Comparison of ENCODE assay signal across 9 mouse cellular contexts in genomic region chr4:97871770-97872439, GRCm38 (mm10).
DNase-seq lines count a peak whose midpoint lies in the region; ATAC-seq and TF ChIP-seq lines count a peak whose summit lies in the region.
"Had no signal": no experiment of that assay in that cellular context is flagged by ENCODE, and none has a peak within 500 bp of the region (broad histone marks: within the 10 kb centered on the region; RNA-seq: fewer than 3 reads in every experiment).

No protein-coding gene starts in this region.

- DNase-seq in cerebellum, adult 2 months, result no peak
- DNase-seq in cerebellum, adult 11-12 months, result no peak
- no peak for DNase-seq in liver, postnatal 0 days
- no peak for DNase-seq in urinary bladder, postnatal 10 days (ENCODE audit: low spot score)
- no peak for DNase-seq in adrenal gland, adult 18-20 months (ENCODE audit: low spot score in 2 of 2)

- no peak overlapping the region for H3K9ac ChIP-seq in liver, postnatal 0 days (replicated peaks)
- no peak overlapping the region for H3K9ac ChIP-seq in liver, embryonic 12.5 days
- no peak overlapping the region for H3K9ac ChIP-seq in intestine, embryonic 16.5 days (ENCODE audit: low read depth, low read length)

- H3K27me3 ChIP-seq in cerebellum, adult 2 months (ENCODE audit: control insufficient read depth, insufficient read depth, low read length), result no peaks in the 10 kb centered on the region
- no peaks in the 10 kb centered on the region for H3K27me3 ChIP-seq in liver, postnatal 0 days (ENCODE audit: insufficient read depth, low read length)
- no peaks in the 10 kb centered on the region for H3K27me3 ChIP-seq in liver, embryonic 12.5 days (replicated peaks)
- no peaks in the 10 kb centered on the region for H3K27me3 ChIP-seq in intestine, embryonic 16.5 days (replicated peaks; ENCODE audit: control insufficient read depth, insufficient read depth, low read length)

- ATAC-seq in liver, postnatal 0 days, result no peak
- no peak for ATAC-seq in liver, embryonic 12.5 days
- ATAC-seq in intestine, embryonic 16.5 days, result no peak

- 57% methylated on average over 9 of the region's 9 CpGs for WGBS in cerebellum, adult 2 months
- 66% methylated on average over 9 of the region's 9 CpGs for WGBS in liver, postnatal 0 days (ENCODE audit: insufficient replicate concordance)
- WGBS in liver, embryonic 12.5 days (ENCODE audit: insufficient replicate concordance), result 59% methylated on average over 9 of the region's 9 CpGs
- WGBS in intestine, embryonic 16.5 days, result 61% methylated on average over 9 of the region's 9 CpGs
- WGBS in olfactory bulb, adult 2 months, result 46% methylated on average over 9 of the region's 9 CpGs

- no peak for TF ChIP-seq CTCF in cerebellum, adult 2 months (IDR thresholded peaks at IDR 0.05; ENCODE audit: borderline replicate concordance, insufficient read depth, low read depth, low read length)
- TF ChIP-seq CTCF in liver, postnatal 0 days (IDR thresholded peaks at IDR 0.05; ENCODE audit: low read depth), result no peak
- TF ChIP-seq CTCF in olfactory bulb, adult 2 months (IDR thresholded peaks at IDR 0.05; ENCODE audit: insufficient read depth, low read depth, low read length), result no peak

- no peak for TF ChIP-seq POLR2A in cerebellum, adult 2 months (IDR thresholded peaks at IDR 0.05; ENCODE audit: borderline replicate concordance, insufficient read depth, low read length)
- TF ChIP-seq POLR2A in olfactory bulb, adult 2 months (IDR thresholded peaks at IDR 0.05; ENCODE audit: insufficient read depth, low read depth, low read length), result no peak

- H3K4me3 ChIP-seq in cerebellum, adult 2 months (replicated peaks; ENCODE audit: insufficient read depth, low read depth, low read length), result no peak overlapping the region
- H3K4me3 ChIP-seq in liver, postnatal 0 days (ENCODE audit: low read depth, low read length), result no peak overlapping the region
- no peak overlapping the region for H3K4me3 ChIP-seq in liver, embryonic 12.5 days
- H3K4me3 ChIP-seq in intestine, embryonic 16.5 days (ENCODE audit: low read length), result no peak overlapping the region
- no peak overlapping the region for H3K4me3 ChIP-seq in olfactory bulb, adult 2 months (ENCODE audit: insufficient read depth, low read depth, low read length)
- H3K4me3 ChIP-seq: myocyte had no signal

- no peaks in the 10 kb centered on the region for H3K36me3 ChIP-seq in liver, postnatal 0 days (replicated peaks; ENCODE audit: insufficient read depth, low read length)
- no peaks in the 10 kb centered on the region for H3K36me3 ChIP-seq in liver, embryonic 12.5 days
- no peaks in the 10 kb centered on the region for H3K36me3 ChIP-seq in intestine, embryonic 16.5 days (ENCODE audit: control insufficient read depth, insufficient read depth, low read length)

- H3K4me2 ChIP-seq in liver, postnatal 0 days (ENCODE audit: low read depth, low read length), result no peak overlapping the region
- no peak overlapping the region for H3K4me2 ChIP-seq in liver, embryonic 12.5 days
- H3K4me2 ChIP-seq in intestine, embryonic 16.5 days (ENCODE audit: low read depth, low read length), result no peak overlapping the region

- TF ChIP-seq EP300 in liver, postnatal 0 days (IDR thresholded peaks at IDR 0.05; ENCODE audit: low read depth), result no peak

- peaks cover 18% of the 10 kb centered on the region for H3K4me1 ChIP-seq in cerebellum, adult 2 months (ENCODE audit: control insufficient read depth, insufficient read depth, low read length)
- peaks cover 18% of the 10 kb centered on the region for H3K4me1 ChIP-seq in liver, postnatal 0 days (ENCODE audit: insufficient read depth)
- 0 out of 2 replicates have a peak, but pooled peaks cover 7% of the 10 kb centered on the region for H3K4me1 ChIP-seq in liver, embryonic 12.5 days
- peaks cover 9% of the 10 kb centered on the region for H3K4me1 ChIP-seq in intestine, embryonic 16.5 days (ENCODE audit: control insufficient read depth, insufficient read depth, low read length)
- H3K4me1 ChIP-seq in olfactory bulb, adult 2 months (ENCODE audit: control insufficient read depth, insufficient read depth, low read length), result no peaks in the 10 kb centered on the region

- H3K9me3 ChIP-seq in liver, postnatal 0 days (ENCODE audit: low read length), result no peaks in the 10 kb centered on the region
- no peaks in the 10 kb centered on the region for H3K9me3 ChIP-seq in liver, embryonic 12.5 days (replicated peaks)
- no peaks in the 10 kb centered on the region for H3K9me3 ChIP-seq in intestine, embryonic 16.5 days (ENCODE audit: control insufficient read depth, low read length)

- peak overlapping the region; percentile 44; the same call in 1 of the 2 replicates for H3K27ac ChIP-seq in cerebellum, adult 2 months (ENCODE audit: insufficient read depth, low read length)
- 0 out of 2 replicates have a peak overlapping the region, but pooled peaks have one; percentile 25 for H3K27ac ChIP-seq in liver, postnatal 0 days (ENCODE audit: low read depth)
- no peak overlapping the region for H3K27ac ChIP-seq in liver, embryonic 12.5 days
- H3K27ac ChIP-seq in intestine, embryonic 16.5 days (ENCODE audit: low read length), result peak overlapping the region; percentile 38
- H3K27ac ChIP-seq in olfactory bulb, adult 2 months (ENCODE audit: insufficient read depth, low read depth, low read length), result peak overlapping the region; percentile 71
